Mouse (Mus musculus): ENCODE measurements around the gene Fggy.

DNA sequence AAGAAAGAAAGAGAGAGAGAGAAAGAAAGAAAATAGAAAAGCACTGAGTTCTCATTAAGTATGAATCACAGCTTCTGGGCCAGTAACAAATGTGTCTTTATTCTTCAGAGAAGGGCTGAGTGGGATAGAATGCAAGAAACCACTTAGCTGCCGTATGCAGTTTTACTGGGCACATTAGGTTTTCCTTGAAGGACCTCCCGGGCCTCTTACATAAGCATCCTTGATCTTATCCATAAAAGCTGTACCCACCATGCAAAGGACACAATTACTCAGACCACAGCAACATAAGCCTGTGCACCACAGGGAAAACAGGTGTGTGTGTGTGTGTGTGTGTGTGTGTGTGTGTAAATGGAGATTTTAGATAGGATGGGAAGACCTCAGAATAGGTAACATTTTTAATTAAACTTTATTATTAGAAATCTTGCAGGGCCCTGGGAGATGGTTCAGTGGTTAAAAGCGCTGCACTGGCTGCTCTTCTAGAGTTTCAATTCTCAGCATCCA, 18.2 kb downstream of the Fggy start:
- TF ChIP-seq NANOG (IDR thresholded peaks at IDR 0.05; ENCODE audit: borderline replicate concordance, low read length) (no peak), CTCF (conservative IDR thresholded peaks at IDR 0.05; ENCODE audit: low read length) (no peak)
